Mouse (Mus musculus): ENCODE results near the gene Kcnn4.

DNA sequence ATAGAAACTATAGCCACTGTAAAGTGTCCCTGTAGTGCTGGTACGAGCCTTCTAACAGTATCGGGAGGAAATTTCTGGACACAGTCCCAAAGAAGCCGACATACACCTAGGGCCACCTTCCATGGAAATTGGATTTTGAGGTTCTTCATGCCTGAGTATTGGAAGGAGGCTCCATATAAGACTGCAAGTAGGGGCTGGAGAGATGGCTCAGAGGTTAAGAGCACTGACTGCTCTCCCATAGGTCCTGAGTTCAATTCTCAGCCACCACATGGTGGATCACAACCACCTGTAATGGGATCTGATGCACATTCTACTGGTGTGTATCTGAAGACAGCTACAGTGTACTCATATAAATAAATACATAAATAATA lies 30.0 kb downstream of the Kcnn4 start:
- TF ChIP-seq CTCF (IDR thresholded peaks at IDR 0.05; ENCODE audit: borderline replicate concordance, insufficient read depth, low read length), result no peak
- no peak for TF ChIP-seq POLR2A (IDR thresholded peaks at IDR 0.05; ENCODE audit: low read depth, low read length)

Data from embryonic fibroblast, embryonic 13.5 days (primary cell).